Mouse (Mus musculus): ENCODE data around the gene Olfr71.

The Olfr71 gene

DNA sequence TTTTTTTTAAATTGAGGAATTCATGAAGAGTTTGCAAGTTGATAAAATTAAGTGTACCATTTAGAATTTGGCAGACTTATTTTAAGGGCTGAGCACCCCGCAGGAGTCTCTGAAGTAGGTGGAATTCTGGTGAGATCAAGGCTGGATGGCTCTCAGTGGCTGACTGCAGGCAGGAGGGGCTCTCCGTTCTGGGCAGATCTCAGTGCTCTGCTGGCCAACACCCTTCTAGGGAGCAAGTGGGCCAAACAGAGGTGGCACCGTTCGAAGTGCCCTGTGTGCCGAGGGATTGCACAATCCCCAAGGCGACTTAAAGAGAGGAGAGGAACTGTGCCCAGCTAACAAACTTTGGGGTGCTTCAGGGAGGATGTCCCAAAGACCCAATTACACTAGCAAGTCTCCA, at the start of gene Olfr71:
Gene Olfr71, minus strand, starts transcription at position 387 of the 400 bp plus-strand sequence.
- peak; percentile 84 to 87 for DNase-seq

DNA sequence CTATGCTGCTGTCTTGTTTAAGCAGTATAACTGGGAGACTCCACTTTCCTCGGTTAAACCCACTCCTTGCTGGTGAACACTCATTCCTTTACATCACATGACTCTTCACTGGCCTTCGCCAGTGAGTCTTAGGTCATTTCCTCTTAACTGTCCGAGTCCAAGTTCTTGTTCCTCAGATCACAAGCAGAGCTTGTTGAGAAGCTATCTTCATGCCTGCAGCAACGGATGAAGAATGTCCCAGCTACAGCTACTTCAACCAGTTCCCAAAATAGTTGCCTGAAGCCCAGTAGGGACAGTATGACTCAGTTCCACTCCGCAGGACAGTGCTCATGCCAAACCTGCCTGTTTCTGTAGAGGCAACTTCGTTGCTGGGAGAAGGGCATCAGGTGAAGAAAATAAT, 47.2 kb upstream of the Olfr71 start:
- no peak for DNase-seq

DNA sequence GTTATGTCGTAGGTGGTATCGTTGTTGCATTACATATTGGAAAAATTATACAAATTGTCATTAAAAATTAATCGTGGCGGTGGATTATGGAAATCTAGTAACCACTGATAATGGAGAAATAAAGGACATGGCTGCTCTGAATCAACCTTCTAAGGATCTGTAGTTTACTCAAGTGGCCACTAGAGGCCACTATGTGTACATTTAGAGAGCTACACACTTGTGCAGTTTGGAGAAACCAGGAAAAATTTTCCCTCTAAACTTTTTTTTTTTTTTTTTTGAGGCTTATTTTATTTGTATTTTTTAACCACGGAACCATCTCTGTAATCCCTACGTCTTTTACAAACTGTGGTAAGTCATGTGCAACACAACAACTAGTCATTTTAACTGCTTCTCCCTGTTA, 35.1 kb upstream of the Olfr71 start:
- DNase-seq, result peak in 1 of 2 experiments; percentile 40

DNA sequence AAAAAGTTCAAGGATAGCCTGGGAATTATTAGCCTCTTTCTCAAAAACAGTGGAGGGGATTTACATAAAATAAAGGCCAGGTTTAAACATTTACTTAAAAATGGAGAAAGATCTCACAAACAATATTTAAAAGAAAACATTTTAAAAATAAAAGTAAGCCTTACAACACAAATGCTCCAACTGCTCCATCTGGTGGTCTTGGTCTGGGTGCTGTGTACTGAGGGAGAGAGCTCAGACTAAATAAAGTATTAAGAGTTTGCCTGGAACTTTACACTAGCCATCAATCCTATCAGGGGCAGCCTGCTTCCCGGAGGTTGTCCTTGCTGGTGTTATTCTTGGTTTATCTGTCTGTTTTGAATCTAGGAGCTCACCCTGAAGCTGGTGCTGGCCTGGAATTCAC, 33.0 kb upstream of the Olfr71 start:
- no peak for DNase-seq

DNA sequence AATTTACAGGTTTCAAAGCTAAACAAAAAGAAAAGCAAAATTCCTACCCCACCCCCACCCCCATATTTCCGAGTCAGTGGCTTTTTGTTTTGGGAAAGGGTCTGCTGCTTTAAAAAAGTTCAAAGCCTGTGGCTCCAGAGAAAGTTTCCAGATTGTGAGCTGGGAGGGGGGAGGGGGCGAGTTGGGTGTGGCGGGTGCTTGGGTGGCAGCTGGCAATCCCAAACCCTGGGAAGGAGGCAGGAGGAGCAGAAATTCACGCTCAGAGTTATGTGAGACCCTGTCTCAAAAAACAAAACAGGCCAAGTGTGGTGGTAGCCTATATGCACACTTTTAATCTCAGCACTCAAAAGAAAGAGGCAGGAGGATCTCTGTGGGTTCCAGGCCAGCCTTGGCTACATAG, 32.6 kb upstream of the Olfr71 start:
- DNase-seq, result no peak

DNA sequence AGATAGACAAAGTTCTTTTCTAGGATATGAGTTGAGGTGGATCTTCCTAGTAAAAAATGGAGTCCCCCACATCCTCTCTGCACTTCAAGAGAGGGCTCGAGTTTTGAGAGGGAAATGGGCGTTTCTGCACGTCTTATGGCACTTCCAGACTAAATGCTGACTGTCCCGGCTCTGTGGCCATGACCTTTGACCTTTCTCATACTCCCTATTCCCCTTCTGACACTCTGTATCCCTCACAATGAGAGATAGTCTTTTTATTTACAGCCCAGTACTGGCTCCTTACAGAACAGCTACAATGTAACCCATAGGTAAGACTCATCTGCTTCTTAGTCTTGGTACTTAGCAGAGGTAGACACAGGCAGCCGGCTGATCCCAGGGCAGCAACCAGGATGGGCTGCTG, 31.5 kb upstream of the Olfr71 start:
- DNase-seq, result no peak

DNA sequence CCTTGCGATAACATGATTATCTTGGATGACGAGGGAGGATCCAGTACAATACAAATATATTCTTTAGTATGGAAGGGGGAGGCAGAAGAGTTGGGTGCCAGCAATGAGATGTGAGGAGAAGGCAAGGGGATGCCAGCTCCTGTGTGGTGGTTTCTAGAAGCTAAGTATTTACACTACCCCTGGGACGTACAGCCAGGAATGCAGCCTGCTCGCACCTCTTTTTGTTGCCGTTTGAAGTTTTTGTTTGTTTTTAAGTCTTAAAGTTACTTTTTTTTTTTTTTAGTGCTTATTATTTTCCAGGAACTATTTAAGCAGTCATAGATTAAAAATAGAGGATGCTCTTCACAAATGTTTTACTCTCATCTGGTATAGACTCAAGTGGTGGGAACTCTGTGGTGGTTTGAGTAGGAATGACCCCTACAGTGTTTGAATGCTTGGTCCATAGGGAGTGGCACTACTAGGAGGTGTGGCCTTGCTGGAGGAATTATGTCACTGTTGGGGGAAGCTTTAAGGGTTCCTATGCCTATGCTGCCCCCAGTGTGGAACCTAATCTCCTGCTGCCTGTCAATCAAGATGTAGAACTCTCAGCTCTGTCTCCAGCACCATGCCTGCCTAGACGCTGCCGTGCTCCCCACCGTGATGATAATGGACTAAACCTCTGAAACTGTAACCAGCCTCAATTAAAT, 29.1 kb upstream of the Olfr71 start:
- DNase-seq, result no peak

DNA sequence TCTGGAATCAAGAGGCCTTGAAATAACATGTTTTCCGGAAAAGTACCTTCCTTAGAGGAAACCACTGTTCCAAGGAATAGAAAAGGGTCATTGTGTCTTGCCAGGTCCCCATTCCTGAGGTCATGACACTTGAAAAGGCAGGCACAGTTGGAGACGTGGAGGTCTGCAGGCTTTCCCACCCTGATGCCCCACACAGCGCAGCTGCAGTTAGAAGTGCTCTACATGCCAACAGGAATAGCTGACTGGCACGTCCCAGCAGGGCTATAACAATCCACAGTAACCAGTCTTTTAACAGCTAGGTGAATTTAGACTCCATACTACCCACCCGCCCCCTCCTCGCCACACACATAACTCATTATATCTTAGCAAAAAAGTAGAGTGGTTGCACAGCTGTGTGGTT, 27.1 kb upstream of the Olfr71 start:
- no peak for DNase-seq

DNA sequence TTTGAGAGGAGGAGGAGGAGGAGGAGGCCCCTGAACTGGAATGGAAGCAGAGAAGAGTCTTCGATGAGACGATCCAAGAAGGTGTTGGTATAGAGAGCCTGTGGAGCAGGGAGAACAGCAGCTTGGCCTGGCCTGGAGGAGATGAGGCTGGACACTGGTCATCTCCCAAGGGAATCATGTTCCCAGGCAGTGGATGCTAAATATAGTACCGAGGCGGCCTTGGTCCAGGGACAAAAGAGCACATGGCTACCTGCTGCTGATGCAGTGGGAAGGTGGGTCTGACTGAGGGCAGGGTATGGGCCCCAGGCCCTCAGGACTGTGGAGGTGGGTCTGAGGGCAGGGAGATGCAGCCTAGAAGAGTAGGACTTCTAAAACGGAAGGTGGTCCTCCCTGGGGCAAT, 23.1 kb upstream of the Olfr71 start:
- DNase-seq, result no peak

DNA sequence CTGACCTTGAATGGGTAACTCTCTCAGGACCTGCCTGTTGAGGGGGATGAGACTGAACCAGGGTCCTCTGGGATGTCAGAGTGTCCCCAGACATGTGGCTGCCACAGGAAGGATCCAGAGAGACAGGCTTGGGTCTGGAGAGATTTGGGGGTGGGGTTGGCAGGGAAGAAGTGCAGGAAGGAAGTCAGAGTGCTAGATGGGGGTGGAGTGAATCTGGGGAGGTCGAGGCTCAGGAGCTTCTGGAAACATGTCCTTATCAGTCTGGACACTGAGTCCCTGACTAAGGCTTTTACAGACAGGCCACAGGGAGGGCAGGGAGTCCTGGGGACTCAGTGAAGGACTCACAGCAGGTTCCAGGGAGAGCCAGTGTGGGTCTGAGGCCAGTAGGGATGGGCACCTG, 22.1 kb upstream of the Olfr71 start:
- DNase-seq, result no peak

DNA sequence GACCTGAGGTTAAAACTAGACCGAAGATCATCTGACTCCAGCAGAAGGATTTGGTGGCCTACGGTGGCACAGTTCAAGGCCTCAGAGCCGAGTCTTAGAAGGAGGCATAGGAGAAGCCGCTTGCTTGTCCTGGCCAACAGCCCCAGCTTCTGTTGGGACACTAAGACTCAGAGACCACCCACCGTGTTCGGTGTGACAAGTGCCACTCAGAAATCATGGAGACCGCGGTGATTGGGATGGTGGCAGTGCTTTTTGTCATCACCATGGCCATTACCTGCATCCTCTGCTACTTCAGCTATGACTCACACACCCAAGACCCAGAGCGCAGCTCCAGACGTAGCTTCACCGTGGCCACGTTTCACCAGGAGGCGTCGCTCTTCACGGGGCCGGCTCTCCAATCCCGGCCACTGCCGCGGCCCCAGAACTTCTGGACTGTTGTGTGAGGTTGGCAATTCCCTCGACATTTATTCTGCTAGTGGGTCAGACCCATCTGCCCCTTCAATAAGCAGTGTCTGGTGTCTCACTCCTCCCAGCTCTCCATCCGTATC, 20.8 kb upstream of the Olfr71 start:
- DNase-seq, result peak; percentile 49 to 64

DNA sequence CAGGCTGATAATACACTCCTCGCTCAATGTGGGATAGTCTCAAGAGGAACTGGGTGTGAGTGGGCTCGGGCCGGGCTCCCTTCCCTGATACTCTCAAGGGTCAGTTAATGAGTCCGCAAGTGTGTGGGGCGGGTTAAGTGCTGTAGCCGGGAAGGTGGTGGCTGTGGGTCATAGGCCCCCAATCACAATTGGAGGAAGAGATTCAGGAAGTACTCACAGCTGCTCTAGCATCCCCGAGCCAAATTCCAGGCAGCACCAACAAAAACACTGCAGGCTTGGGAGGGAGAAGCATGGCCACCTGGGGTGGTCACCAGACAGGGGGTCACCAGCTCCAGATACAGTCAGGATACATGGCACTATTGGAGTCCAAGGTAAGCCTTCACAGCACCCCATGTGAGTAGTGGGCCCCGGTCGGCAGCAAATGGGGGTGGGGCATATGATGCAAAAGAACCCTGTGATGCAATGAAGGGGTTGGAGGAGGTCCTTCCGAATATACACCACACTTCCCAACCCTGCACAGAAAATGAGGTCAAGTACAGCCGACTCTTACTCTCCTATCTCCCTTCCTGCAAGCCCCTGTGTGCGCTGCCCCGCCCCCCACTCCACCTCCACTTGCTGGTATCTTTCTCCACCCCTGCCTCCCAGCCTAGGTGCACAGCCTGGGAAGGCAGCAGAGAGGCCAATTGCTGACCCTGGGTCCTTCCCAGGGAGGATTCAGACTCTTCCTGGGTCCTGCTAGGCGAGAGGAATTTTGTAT, 19.9 kb upstream of the Olfr71 start, which contains the start of gene Spaar:
Gene Spaar, plus strand, starts transcription at position 241 of the 757 bp plus-strand sequence.
- DNase-seq, result peak; percentile 87 to 89

DNA sequence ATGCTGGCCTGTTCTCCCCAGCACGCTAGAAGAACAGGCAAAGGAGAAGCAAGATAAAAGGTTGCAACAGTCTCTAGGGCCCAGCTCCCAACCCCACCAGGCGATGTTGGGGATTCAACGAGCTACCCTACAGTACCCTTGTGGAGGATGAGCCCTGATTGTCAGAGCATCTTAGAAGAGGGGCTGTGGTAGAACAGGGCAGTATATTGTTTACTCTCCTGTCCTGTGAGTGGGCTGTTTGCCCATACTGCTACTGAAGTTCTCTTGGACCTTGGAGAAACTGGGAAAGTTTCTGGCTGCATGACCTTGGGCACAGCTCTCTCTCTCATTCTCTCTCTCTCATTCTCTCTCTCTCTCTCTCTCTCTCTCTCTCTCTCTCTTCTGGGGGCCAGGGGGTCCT, 19.1 kb upstream of the Olfr71 start:
- no peak for DNase-seq

DNA sequence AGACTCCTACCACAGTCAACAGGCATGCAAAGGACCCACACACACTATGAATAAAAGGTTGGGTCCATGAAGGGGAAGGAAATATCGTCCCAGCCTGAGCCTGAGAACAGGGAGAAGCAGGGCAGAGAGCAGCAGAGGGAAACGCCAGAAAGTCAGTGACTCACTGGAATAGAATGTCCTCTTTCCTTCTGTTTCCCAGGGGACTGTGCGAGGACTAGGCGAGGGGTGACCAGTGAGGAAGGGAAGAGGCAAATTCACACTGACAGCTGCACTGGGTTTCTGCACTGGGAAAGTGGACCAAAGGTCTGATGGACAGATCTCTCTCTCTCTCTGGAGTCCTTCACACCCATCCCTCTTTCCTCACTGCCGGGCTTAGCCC, 18.5 kb upstream of the Olfr71 start:
- peak; percentile 74 to 85 for DNase-seq

DNA sequence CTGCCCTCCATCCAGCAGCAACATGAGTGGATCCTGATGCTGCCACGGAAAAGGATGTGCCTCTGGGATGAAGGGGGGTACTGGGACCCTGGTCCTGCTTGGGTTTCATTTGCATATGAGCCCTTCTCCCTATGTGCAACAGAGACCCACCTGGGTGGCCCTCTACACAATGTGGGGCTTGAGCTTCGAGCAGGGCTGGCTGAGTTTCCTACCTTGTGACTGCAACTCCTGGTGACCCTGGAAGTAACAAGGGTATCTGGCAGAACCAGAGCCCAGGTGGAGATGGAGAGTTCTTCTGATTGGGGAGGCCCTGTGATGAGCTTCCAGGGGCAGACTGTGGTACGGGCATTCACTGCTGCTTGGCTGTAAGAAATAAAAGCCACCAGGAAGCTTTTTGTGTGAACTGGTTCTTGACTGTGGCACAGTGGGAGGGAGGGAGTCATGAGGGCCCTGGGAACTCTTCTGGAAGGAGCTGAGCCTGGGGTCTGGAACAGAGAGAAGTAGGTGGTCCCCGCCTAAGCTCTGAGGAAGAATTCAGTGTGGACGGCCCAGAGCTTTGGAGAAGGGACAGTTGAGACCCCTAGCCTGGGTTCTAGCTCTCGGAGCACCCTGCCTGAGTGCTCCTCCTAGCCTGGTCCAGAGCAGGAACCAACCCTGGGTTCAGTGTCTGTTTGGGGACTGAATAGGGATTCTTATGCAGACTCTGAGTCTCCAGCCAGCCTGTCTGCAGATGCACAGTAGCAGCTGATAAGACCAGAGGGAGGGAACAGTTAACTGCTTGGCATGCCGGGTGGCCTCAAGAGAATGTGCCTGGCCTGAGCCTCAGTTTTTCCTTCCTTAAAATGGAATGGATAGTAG, 17.9 kb upstream of the Olfr71 start:
- DNase-seq, result no peak

DNA sequence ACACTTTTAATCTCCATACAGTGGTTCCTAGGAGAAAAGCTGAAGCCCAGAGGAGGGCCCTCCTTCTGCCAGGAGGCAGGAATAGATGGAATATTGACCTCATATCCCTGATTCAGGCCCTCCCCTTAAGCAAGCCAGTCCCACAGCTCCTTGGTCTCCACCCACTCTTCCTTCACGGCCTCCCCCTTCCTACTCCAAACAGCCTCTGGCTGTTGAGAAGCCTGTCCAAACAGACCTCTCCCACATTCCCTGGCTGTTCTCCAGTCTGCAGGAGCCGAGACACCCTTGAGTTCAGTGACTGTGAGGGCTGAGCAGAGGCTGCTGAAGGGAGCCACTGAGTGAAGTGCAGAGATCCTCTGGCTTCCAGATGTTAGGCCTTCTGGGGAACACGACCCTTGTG, 16.9 kb upstream of the Olfr71 start, which contains the start of gene Hrct1:
Gene Hrct1, plus strand, starts transcription at position 194 of the 400 bp plus-strand sequence.
- peak; percentile 95 to 98 for DNase-seq

DNA sequence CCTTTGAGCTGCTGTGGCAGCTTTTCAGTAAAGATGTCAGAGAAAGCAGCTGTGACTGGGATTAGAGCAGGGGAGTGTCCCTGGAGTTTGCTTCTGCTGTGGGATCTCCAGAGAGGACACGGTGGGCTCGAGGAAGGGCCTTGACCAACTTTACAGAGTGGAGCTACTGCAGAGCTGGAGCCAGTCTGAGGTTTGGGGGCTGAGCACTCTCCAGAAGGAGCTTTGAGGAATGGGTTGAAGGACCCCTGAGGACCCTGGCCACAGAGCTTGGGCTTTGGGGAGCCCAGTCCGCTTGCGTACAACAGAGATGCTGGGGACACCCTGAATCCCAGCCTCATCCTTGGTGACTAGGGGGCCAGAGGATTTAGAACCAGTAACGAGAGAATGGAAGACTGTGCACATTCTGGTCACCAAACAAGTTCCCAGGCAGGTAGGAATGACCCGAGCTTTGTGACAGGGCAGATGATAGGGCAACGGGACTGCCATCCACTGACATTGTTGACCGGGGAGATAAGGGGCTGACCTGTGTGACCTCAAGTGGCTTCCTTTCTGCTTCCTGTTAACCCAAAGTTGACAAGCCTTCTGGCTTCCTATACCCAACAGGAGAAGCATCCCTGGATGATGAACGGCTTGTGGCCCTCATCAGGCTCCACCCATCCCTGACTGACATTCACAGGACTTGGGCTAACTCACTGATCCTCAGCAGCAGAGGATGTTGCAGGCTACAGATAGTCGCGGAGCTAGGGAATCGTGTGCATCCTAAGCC, 16.4 kb upstream of the Olfr71 start:
- DNase-seq, result no peak

DNA sequence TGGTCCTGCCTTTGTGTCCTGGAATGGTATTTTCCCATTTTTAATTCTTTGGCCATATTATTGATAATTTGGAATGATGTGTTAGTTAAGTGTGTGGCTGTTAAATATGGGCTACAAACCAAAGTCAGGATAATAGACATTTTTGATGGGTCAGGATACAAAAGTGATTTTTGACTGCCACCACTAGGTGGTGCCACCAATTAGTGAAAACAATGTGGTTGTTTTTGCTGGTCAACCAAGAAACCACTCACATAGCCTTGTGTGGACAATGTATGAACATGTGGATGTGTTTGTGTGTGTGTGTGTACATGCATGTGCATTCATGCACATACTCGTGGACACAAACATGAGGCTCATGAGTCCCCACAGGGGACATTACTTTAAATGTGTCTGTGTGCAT, 14.7 kb upstream of the Olfr71 start:
- DNase-seq, result peak; percentile 31 to 66

DNA sequence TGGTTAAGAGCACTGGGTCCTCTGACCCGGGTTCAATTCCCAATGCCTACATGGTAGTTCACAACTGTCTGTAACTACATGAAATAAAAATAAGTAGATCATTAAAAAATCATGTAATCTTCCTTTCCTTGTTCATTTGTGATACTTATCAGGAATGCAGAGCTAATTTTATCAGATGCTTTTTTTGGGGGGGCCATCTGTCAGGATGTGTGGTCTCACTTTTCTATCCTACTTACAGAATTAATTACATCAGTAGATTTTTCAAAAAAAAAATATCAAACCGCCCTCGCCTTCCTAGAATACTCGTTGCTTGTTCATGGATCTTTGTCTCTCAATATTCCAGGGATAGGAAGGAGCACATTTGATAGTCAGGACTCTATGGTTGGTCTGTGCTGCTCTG, 12.1 kb upstream of the Olfr71 start:
- DNase-seq, result no peak

DNA sequence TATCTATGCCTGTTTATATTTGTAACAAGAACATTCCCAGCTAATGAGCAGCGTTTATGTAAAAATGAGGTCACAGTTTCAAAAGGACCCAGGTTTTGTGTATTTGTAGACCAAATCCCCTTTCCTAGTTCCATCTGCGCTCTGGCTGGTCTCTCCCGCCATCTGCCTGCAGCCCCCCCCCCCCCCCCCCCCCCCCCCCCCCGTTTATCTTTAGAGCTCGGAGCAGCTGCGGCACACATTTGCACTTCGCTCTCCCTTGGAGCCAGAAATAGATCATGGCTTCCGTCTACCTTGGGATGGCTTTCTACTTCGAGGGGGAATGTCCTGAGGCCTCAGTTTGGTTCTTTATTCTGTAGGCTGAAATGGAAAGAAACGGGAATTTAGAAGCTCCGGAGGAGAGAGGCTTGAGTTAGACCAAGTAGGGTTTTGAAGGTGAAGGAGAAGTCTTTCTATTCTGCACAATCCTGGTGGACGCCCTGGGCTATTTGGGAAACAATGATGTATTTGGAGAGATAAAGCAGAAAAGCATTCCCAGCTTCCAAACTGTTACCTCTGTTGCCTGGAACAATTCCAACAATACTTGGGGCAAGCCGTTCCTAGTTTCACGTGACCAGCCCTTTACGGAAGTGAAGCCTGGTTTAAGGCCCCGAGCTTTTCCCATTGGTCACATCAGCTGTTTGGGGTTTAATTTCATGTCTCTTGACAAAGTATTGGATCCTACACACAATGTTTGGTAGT, 10.6 kb upstream of the Olfr71 start:
- no peak for DNase-seq

DNA sequence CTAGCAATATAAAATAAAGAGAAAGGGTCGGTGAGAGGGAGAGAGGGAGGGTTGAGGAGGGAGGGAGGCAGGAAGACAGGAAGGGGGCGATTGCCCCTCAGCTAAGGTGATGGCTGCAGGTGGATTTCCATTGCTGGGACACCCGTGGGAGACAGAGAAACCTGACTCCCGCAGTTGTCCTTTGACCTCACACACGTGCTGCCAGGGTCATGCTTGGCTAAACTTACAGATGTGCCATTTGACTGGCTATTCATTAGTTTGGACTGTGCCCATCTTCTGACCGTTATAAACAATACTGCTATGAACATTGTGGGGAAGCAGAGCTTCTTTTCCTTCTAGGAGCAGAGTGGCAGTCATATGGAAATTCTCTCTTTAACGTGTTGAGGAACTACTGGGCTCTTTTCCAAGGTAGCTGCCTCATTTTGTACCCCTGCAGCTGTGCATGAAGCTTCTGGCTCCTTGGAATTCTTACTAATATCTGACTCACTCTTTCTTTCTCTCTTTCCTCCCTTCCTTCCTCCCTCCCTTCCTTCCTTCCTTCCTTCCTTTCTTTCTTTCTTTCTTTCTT, 3.7 kb upstream of the Olfr71 start:
- no peak for DNase-seq
